18 mouse cellular contexts compared by ENCODE assay signal in genomic region chr5:31715486-31716150, GRCm38 (mm10). TPM values are rescaled to one million over a fixed set of nuclear protein-coding genes. Genes with fewer than 3 reads are reported as not detected.
DNase-seq lines count a peak whose midpoint lies in the region; ATAC-seq and TF ChIP-seq lines count a peak whose summit lies in the region.
"Had no signal": no experiment of that assay in that cellular context is flagged by ENCODE, and none has a peak within 500 bp of the region (broad histone marks: within the 10 kb centered on the region; RNA-seq: fewer than 3 reads in every experiment).

No protein-coding gene starts in this region.

- peak; percentile 34 to 50 for DNase-seq in cerebellum, postnatal 10 days
- no peak for DNase-seq in lung, adult 2 months
- peak; percentile 65 for DNase-seq in NIH3T3 (ENCODE audit: low read depth)
- DNase-seq in adrenal gland, postnatal 36 days: peak; percentile 79 to 81
- DNase-seq in heart, embryonic 10.5 days (ENCODE audit: low spot score): no peak
- DNase-seq: cerebellum, adult 18-20 months; gastrocnemius, postnatal 14 days; heart, adult 2 months; kidney, postnatal 14 days; right cerebral cortex, postnatal 25 days; thymus, adult 18-20 months had no signal

- H3K27me3 ChIP-seq in lung, embryonic 15.5 days: no peaks in the 10 kb centered on the region
- no peaks in the 10 kb centered on the region for H3K27me3 ChIP-seq in heart, embryonic 10.5 days (ENCODE audit: insufficient read depth, poor library complexity, severe bottlenecking)
- H3K27me3 ChIP-seq: embryonic facial prominence, embryonic 13.5 days; limb, embryonic 12.5 days; liver, embryonic 15.5 days had no signal

- no peak for TF ChIP-seq CTCF in lung, adult 2 months (IDR thresholded peaks at IDR 0.05; ENCODE audit: insufficient read depth, low read length)

- no peaks in the 10 kb centered on the region for H3K9me3 ChIP-seq in lung, embryonic 15.5 days
- H3K9me3 ChIP-seq in heart, embryonic 10.5 days: no peaks in the 10 kb centered on the region
- H3K9me3 ChIP-seq: embryonic facial prominence, embryonic 13.5 days; hindbrain, embryonic 10.5 days; limb, embryonic 12.5 days; liver, embryonic 15.5 days had no signal

- peaks cover 8% of the 10 kb centered on the region for H3K4me1 ChIP-seq in lung, embryonic 15.5 days
- no peaks in the 10 kb centered on the region; the same call in 1 of the 2 replicates for H3K4me1 ChIP-seq in lung, adult 2 months (ENCODE audit: control insufficient read depth, insufficient read depth, low read length)
- peaks cover 8% of the 10 kb centered on the region for H3K4me1 ChIP-seq in heart, embryonic 10.5 days
- H3K4me1 ChIP-seq: limb, embryonic 12.5 days had no signal

- no peak overlapping the region for H3K9ac ChIP-seq in lung, embryonic 15.5 days
- H3K9ac ChIP-seq: embryonic facial prominence, embryonic 13.5 days; limb, embryonic 12.5 days; liver, embryonic 15.5 days had no signal

- 29% methylated on average over 4 of the region's 4 CpGs for WGBS in lung, embryonic 15.5 days
- WGBS in lung, adult 2 months: 55% methylated on average over 4 of the region's 4 CpGs
- 71% methylated on average over 4 of the region's 4 CpGs for WGBS in heart, embryonic 10.5 days

- H3K36me3 ChIP-seq in lung, embryonic 15.5 days: no peaks in the 10 kb centered on the region
- H3K36me3 ChIP-seq in heart, embryonic 10.5 days: peaks cover 4% of the 10 kb centered on the region; the same call in 1 of the 2 replicates
- H3K36me3 ChIP-seq: embryonic facial prominence, embryonic 13.5 days; hindbrain, embryonic 10.5 days; limb, embryonic 12.5 days; liver, embryonic 15.5 days had no signal

- TF ChIP-seq POLR2A in lung, adult 2 months (IDR thresholded peaks at IDR 0.05; ENCODE audit: borderline replicate concordance, extremely low read depth, low read depth, low read length): no peak

- H3K4me2 ChIP-seq in lung, embryonic 15.5 days: no peak overlapping the region
- H3K4me2 ChIP-seq: embryonic facial prominence, embryonic 13.5 days; limb, embryonic 12.5 days; liver, embryonic 15.5 days had no signal

- no peak for ATAC-seq in cerebellum, adult (ENCODE audit: insufficient number of reproducible peaks, low FRiP score, low TSS enrichment)
- ATAC-seq in lung, embryonic 15.5 days (ENCODE audit: borderline replicate concordance, extremely low read depth, low FRiP score, low TSS enrichment): no peak
- no peak for ATAC-seq in CD4-positive, CD25-positive, alpha-beta regulatory T cell, adult 4 months

- H3K27ac ChIP-seq in lung, embryonic 15.5 days: peak overlapping the region; percentile 69
- H3K27ac ChIP-seq in heart, embryonic 10.5 days: no peak overlapping the region
- H3K27ac ChIP-seq: embryonic facial prominence, embryonic 13.5 days; heart, adult 2 months; hindbrain, embryonic 10.5 days; limb, embryonic 12.5 days; liver, embryonic 15.5 days had no signal

- H3K4me3 ChIP-seq in lung, embryonic 15.5 days: no peak overlapping the region
- H3K4me3 ChIP-seq in lung, adult 2 months (replicated peaks; ENCODE audit: extremely low read depth, low read depth, low read length): no peak overlapping the region
- no peak overlapping the region for H3K4me3 ChIP-seq in heart, embryonic 10.5 days
- H3K4me3 ChIP-seq: embryonic facial prominence, embryonic 13.5 days; heart, adult 2 months; hindbrain, embryonic 10.5 days; limb, embryonic 12.5 days; liver, embryonic 15.5 days had no signal

RNA-seq across cellular contexts. Expression of gene Babam2, which starts 18.1 kb away (rescaled TPM):
- 56.1 and 59.9 TPM in 2 replicates for polyA plus RNA-seq in lung, embryonic 15.5 days (2015; fragmentation: Nextera tagmentation; extraction: Ambion mirVana)
- 19.6 and 23.6 TPM in 2 replicates for polyA plus RNA-seq in lung, adult 2 months (2012; rRNA removed)
- total RNA-seq in adrenal gland, postnatal 36 days (2021): 100 to 1,000 TPM in 1 of 2 experiments, 10 to 100 TPM in 1; 85.1 to 146 TPM
- polyA plus RNA-seq in CD4-positive, CD25-positive, alpha-beta regulatory T cell, adult 4 months (2017; shearing (Covaris generic)): 100 to 1,000 TPM; 104 to 119 TPM
- 40.8 and 43.6 TPM in 2 replicates for polyA plus RNA-seq in heart, embryonic 10.5 days (2016; fragmentation: Nextera tagmentation; extraction: Ambion mirVana)

RNA-seq across cellular contexts. Expression of gene Rbks, which starts 18.2 kb away (rescaled TPM):
- polyA plus RNA-seq in lung, embryonic 15.5 days (2015; fragmentation: Nextera tagmentation; extraction: Ambion mirVana): 3.0 and 3.7 TPM in 2 replicates
- 3.2 and 4.1 TPM in 2 replicates for polyA plus RNA-seq in lung, adult 2 months (2012; rRNA removed)
- 10 to 100 TPM in 1 of 2 experiments, 1 to 10 TPM in 1; 6.6 to 16.7 TPM for total RNA-seq in adrenal gland, postnatal 36 days (2021)
- polyA plus RNA-seq in CD4-positive, CD25-positive, alpha-beta regulatory T cell, adult 4 months (2017; shearing (Covaris generic)): 10 to 100 TPM; 18.7 to 19.4 TPM
- 6.2 and 6.8 TPM in 2 replicates for polyA plus RNA-seq in heart, embryonic 10.5 days (2016; fragmentation: Nextera tagmentation; extraction: Ambion mirVana)

Comparison
In these comparisons a context has a peak if more than half of its experiments do, and no peak if none do; other contexts are left out.
1. DNase-seq: peak in cerebellum, postnatal 10 days (2 of 2), NIH3T3 (single experiment) and adrenal gland, postnatal 36 days (2 of 2); none in lung, adult 2 months (single experiment) and heart, embryonic 10.5 days (single experiment).